Mouse (Mus musculus) R1 (cell line): ENCODE data around the gene Lbx2.

Experiments
- DNase-seq: peaks from one replicate; pipeline ENCODE4 v3.0.0-alpha.2; 2018; ENCODE audit warnings: low read depth, low spot score

Gene Lbx2

GRCm38 (mm10) chr6:83108762-83109668 lies 22.8 kb downstream of the Lbx2 start, which contains the start of gene Mrpl53:
TSS of gene Mrpl53 (plus strand) at chr6:83109040.
- DNase-seq, result peak; percentile 77

- DNase-seq, result no peak
Observed at GRCm38 (mm10) chr6:83111510-83112136, 25.5 kb downstream of the Lbx2 start.

GRCm38 (mm10) chr6:83115011-83115671 lies 29.0 kb downstream of the Lbx2 start, which contains the start of gene Mogs:
TSS of gene Mogs (plus strand) at chr6:83115496.
- peak; percentile 74 for DNase-seq

DNA sequence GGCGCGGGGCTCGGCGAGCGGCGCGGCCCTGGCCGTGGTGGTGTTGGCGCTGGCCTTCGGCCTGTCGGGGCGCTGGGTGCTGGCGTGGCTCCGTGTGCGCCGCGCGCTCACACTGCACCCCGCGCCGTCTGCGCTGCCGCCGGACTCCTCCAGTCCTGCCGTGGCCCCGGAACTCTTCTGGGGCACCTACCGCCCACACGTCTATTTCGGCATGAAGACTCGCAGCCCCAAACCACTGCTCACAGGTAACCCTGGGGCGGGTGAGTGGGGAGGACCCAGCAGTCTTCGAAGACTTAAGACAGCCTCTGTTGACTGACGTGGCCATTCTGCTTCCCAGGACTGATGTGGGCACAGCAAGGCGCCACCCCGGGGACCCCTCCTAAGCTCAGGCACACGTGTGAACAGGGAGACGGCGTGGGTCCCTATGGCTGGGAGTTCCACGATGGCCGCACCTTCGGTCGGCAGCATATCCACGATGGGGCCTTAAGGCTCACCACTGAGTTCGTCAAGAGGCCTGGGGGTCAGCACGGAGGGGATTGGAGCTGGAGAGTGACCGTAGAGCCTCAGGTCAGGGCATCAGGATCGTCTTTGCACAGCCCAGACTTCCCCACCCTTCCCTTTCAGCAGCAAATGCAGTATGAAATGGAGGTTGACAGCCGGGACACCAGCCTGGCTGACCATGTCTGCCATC lies 29.7 kb downstream of the Lbx2 start:
- peak; percentile 46 for DNase-seq

- no peak for DNase-seq
Observed at GRCm38 (mm10) chr6:83116373-83117164, 30.4 kb downstream of the Lbx2 start.

GRCm38 (mm10) chr6:83117165-83117438 lies 30.9 kb downstream of the Lbx2 start:
- no peak for DNase-seq

DNA sequence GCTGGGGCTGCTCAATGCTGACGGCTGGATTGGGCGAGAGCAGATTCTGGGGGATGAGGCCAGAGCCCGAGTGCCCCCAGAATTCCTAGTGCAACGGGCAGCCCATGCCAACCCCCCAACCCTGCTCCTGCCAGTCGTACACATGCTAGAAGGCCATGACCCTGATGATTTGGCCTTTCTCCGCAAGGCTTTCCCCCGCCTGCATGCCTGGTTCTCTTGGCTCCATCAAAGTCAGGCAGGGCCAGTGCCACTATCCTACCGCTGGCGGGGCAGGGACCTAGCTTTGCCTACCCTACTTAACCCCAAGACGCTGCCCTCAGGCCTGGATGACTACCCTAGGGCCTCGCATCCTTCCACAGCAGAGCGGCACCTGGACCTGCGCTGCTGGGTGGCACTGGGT lies 31.4 kb downstream of the Lbx2 start:
- DNase-seq, result no peak

DNA sequence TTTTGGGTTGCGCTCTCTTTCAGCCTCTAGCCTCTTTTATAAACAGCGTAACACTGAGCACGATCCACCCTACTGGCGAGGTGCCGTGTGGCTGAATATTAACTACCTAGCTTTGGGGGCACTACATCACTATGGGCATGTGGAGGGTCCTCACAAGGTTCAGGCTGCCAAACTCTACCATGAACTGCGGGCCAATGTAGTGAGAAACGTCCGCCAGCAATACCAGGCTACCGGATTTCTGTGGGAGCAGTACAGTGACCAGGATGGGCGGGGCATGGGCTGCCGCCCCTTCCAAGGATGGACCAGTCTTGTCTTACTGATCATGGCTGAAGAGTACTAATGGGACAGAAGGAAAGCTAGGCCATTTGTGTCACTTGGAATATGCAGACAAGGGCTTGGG lies 32.2 kb downstream of the Lbx2 start:
- no peak for DNase-seq

DNA sequence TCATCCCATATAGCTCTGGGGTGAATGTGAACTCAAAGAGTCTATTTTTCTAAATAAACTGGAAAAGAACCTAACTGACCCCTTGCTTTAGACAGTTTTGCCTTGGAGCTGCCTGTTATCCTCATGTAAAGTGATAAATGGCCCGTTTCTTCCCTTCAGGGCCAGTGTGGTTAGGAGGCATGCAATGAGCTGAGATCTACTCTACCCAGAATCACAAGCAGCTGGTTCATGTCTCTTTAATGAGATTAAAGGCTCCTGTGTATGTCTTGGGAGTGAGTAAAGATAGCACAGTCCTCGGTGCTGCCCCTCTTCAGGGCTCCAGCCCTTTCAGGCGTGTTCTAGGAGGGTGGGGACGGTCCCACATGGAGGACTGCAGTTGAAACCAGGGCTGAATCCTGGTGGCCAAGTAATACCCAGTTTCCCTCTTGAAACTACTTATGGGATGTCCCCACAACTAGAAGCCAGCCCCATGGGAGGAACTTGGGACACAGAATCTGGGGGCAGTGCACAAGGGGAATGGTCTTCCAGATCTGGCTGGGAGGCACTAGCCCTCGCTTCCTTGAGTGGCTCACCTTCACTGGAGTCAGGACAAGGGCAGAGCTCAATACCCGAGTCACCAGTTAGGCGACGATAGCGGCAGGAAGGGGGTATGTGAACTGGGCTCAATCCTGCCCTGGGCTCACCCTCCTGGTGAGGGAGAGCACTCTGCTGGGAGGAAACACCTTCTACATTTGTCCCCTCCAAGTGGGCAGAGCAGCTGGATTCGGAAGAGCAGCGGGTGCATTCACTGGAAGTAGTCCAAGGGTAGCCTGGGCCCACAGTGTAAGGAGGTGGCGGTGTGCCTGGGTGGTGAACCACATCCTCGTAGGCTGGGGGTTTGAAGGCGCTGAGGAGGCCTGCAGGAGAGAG lies 32.9 kb downstream of the Lbx2 start:
- no peak for DNase-seq

- no peak for DNase-seq
Observed at GRCm38 (mm10) chr6:83119734-83120051, 33.5 kb downstream of the Lbx2 start.

- DNase-seq, result peak; percentile 100
Observed at GRCm38 (mm10) chr6:83120930-83121862, 35.0 kb downstream of the Lbx2 start, which contains the start of gene Wbp1. TSS of gene Wbp1 (minus strand) at chr6:83121559.

GRCm38 (mm10) chr6:83121863-83122710 lies 35.9 kb downstream of the Lbx2 start:
- no peak for DNase-seq

GRCm38 (mm10) chr6:83122961-83123360 lies 36.8 kb downstream of the Lbx2 start:
- DNase-seq, result no peak

DNA sequence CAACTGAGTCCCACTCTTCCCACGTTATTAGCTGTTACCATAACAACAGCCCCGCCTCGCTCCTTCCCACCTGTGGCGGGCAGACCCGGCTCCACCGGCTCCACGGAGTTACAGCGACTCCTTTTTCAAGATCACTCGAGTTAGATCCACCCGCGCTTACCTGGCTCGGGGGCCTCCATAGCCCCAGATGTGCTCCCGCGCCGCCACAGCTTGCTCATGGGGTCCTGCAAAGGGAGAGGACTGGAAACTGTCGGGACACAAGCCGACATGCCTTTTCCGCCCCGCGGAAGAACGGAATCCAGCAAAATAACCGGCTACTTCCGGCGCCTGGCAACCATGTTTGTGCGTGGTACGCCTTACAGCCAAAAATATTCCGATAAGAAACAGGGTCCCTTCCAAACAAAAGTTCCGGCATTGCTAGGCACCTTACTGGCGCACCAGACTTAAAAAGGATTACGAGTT lies 38.7 kb downstream of the Lbx2 start:
- DNase-seq, result peak; percentile 97

DNA sequence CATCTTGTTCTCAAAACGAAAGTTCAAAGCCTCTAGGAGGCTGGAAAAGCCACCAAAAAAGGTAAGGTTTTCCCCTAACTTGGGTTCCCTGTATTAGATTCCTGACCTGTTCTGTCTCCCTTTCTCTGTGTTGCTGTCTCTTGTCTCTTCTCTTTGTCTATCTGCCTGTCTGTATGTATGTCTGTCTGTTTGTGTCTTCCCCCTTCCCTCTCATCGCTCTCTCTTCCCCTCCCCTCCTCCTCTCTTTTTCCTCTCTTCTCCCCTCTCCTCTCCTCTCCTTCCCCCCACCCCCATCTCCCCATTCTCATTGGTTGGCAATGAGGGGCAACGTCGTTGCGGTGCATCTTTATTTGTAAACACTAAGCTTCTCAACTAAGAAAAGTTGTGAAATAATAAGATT lies 39.2 kb downstream of the Lbx2 start, which contains the start of gene Ino80b:
TSS of gene Ino80b (minus strand) at position 101 of the 400 bp plus-strand sequence.
- DNase-seq, result no peak

- peak; percentile 53 for DNase-seq
Observed at GRCm38 (mm10) chr6:83127419-83127818, 41.3 kb downstream of the Lbx2 start.

DNA sequence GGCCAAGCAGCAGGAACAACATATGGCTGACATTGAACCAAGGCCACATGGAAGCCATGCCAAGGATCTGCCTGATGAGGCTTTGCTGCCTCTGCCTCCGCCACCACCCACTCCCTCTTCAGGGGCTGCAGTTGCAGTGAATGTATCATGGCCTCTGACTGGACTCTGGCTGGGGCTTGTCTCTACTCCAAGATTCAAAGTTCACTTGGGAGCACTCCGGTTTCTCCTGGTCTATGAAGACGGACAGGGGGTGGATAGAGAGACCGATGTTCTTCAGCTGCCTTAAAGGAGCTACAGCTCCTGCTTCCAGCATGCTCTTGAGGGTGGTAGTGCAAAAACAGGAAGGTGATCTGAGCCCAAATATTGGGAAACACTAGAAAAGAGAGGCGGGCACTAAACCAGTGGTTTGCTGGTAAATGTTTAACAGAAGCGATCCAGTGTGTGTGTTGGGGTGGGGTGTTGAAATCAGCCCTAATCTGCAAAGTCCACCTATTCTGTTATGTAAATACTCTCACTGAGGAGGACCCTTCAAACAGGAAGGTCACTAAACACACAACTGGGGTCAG lies 45.4 kb downstream of the Lbx2 start:
- no peak for DNase-seq
